ENCODE assay signal across 8 mouse cellular contexts in genomic region chr4:134767426-134768225, GRCm38 (mm10). TPM values are rescaled to one million over a fixed set of nuclear protein-coding genes. Genes with fewer than 3 reads are reported as not detected.
DNase-seq lines count a peak whose midpoint lies in the region; ATAC-seq and TF ChIP-seq lines count a peak whose summit lies in the region.

Ldlrap1 (minus strand) TSS chr4:134768024.

- ATAC-seq in forebrain, embryonic 11.5 days (replicated peaks; ENCODE audit: low FRiP score), result peak; percentile 81

- peak within 1 kb of the TSS; percentile 72 to 87 for H3K4me3 ChIP-seq in ES-E14 (ENCODE audit: insufficient read depth in 1 of 2, low read depth in 1 of 2, low read length in 2 of 2, poor library complexity in 1 of 2, severe bottlenecking in 1 of 2)
- peak within 1 kb of the TSS; percentile 66 for H3K4me3 ChIP-seq in forebrain, embryonic 11.5 days (ENCODE audit: low read depth, low read length)
- H3K4me3 ChIP-seq in layer of hippocampus, adult 2 months, result peak within 1 kb of the TSS; percentile 73
- H3K4me3 ChIP-seq in macrophage (ENCODE audit: inconsistent target), result peak within 1 kb of the TSS; percentile 91

- no peaks in the 10 kb centered on the region for H3K36me3 ChIP-seq in ES-E14 (ENCODE audit: control insufficient read depth, insufficient read depth, low read length, poor library complexity, severe bottlenecking)
- no peaks in the 10 kb centered on the region for H3K36me3 ChIP-seq in forebrain, embryonic 11.5 days (ENCODE audit: control insufficient read depth, insufficient read depth, low read length)
- H3K36me3 ChIP-seq in macrophage (ENCODE audit: inconsistent target), result no peaks in the 10 kb centered on the region

- peaks cover 49% of the 10 kb centered on the region for H3K79me2 ChIP-seq in macrophage (ENCODE audit: inconsistent target)

- WGBS in forebrain, embryonic 11.5 days, result under 1% methylated on average over 79 of the region's 80 CpGs
- WGBS in macrophage (ENCODE audit: missing documents), result 0% methylated on average over 78 of the region's 80 CpGs

- in situ Hi-C loops in ES-E14 (cut with MboI; ENCODE audit: low sequenced_read_pairs in 2 of 2, unreplicated experiment in 2 of 2), result no loop called here

- peaks cover 1 to 13% of the 10 kb centered on the region in 2 experiments; a peak in 3 of 4 replicates for H3K4me1 ChIP-seq in ES-E14 (ENCODE audit: control insufficient read depth in 2 of 2, insufficient read depth in 2 of 2, low read length in 2 of 2, poor library complexity in 1 of 2)
- H3K4me1 ChIP-seq in forebrain, embryonic 11.5 days (replicated peaks; ENCODE audit: control insufficient read depth, insufficient read depth, low read length), result peaks cover 13% of the 10 kb centered on the region

- intact Hi-C loops in heart, postnatal 14 days (cut with DNase I), result no loop called here

- no peak for TF ChIP-seq CTCF in brain, embryonic 14.5 days (IDR thresholded peaks at IDR 0.05; ENCODE audit: borderline replicate concordance, extremely low read depth, insufficient read depth, insufficient read length)
- TF ChIP-seq CTCF in layer of hippocampus, adult 2 months (conservative IDR thresholded peaks at IDR 0.05), result no peak

- 0 out of 2 replicates have a peak, but pooled peaks have one; percentile 18 for TF ChIP-seq POLR2A in brain, embryonic 14.5 days (IDR thresholded peaks at IDR 0.05; ENCODE audit: borderline replicate concordance, extremely low read depth, insufficient read depth, insufficient read length, poor library complexity, severe bottlenecking)

- H3K4me2 ChIP-seq in forebrain, embryonic 11.5 days (ENCODE audit: low read depth, low read length, severe bottlenecking), result peak within 1 kb of the TSS; percentile 97

- H3K27ac ChIP-seq in ES-E14 (ENCODE audit: insufficient read depth, low read depth, low read length, poor library complexity, severe bottlenecking) (no peak within 1 kb of the TSS), macrophage (peak within 1 kb of the TSS; percentile 65)
- no peak within 1 kb of the TSS for H3K27ac ChIP-seq in forebrain, embryonic 11.5 days (ENCODE audit: low read depth, low read length)
- H3K27ac ChIP-seq in layer of hippocampus, adult 2 months, result peak within 1 kb of the TSS; percentile 80

- peak within 1 kb of the TSS; percentile 83 for H3K9ac ChIP-seq in ES-E14 (ENCODE audit: insufficient read depth, low read depth, low read length, poor library complexity, severe bottlenecking)
- peak within 1 kb of the TSS; percentile 70 for H3K9ac ChIP-seq in forebrain, embryonic 11.5 days (ENCODE audit: low read length)

- DNase-seq in ES-E14 (ENCODE audit: low read depth, low spot score), result no peak
- peak; percentile 71 for DNase-seq in brain, embryonic 14.5 days (ENCODE audit: low read depth)
- peak; percentile 87 for DNase-seq in forebrain, embryonic 11.5 days (ENCODE audit: low spot score)
- DNase-seq in heart, postnatal 14 days, result peak; percentile 91 to 93
- peak; percentile 21 to 69 for DNase-seq in layer of hippocampus, adult 2 months (ENCODE audit: low spot score in 2 of 2)
- DNase-seq in retina, postnatal 7 days (ENCODE audit: low read depth, low spot score), result peak; percentile 41
- DNase-seq in urinary bladder, postnatal 14 days (ENCODE audit: low spot score), result peak; percentile 85

- H3K27me3 ChIP-seq in forebrain, embryonic 11.5 days (ENCODE audit: control insufficient read depth, insufficient read depth, low read length), result peaks cover 9% of the 10 kb centered on the region

- no peaks in the 10 kb centered on the region for H3K9me3 ChIP-seq in ES-E14 (ENCODE audit: control insufficient read depth, insufficient read depth, low read depth, low read length)
- H3K9me3 ChIP-seq in forebrain, embryonic 11.5 days (ENCODE audit: control insufficient read depth, low read length), result no peaks in the 10 kb centered on the region

TF ChIP-seq in ES-E14, 5 proteins besides CTCF, POLR2A, EP300 and RAD21:
- TF ChIP-seq HCFC1 (IDR thresholded peaks at IDR 0.05; ENCODE audit: borderline replicate concordance, insufficient read depth, low read length), result no peak
- no peak for TF ChIP-seq MAFK (IDR thresholded peaks at IDR 0.05; ENCODE audit: insufficient read depth, low read depth, low read length)
- TF ChIP-seq ZNF384 (IDR thresholded peaks at IDR 0.05; ENCODE audit: low read depth, low read length), result no peak
- TF ChIP-seq CHD2 (IDR thresholded peaks at IDR 0.05; ENCODE audit: low read depth, low read length), result no peak
- TF ChIP-seq ZC3H11A (IDR thresholded peaks at IDR 0.05; ENCODE audit: borderline replicate concordance, low read depth, low read length), result no peak

RNA-seq across cellular contexts. Expression of gene Ldlrap1, which starts in this region (rescaled TPM):
- total RNA-seq in ES-E14 (2012; rRNA removed), result 15.0 and 16.6 TPM in 2 replicates
- 1.7 and 2.7 TPM in 2 replicates for polyA plus RNA-seq in brain, embryonic 14.5 days (2012; rRNA removed)
- 7.4 and 7.9 TPM in 2 replicates for polyA plus RNA-seq in forebrain, embryonic 11.5 days (2014; fragmentation: Nextera tagmentation; extraction: Ambion mirVana)
- 10 to 100 TPM; 18.3 to 18.6 TPM for total RNA-seq in heart, postnatal 14 days (2021)
- 1 to 10 TPM; 2.0 to 3.0 TPM for total RNA-seq in layer of hippocampus, adult 2 months (2021)
- total RNA-seq in macrophage (2018; cell fraction: chromatin; rRNA removed), result 100 to 1,000 TPM in 4 of 26 experiments, 10 to 100 TPM in 21, 1 to 10 TPM in 1; 5.4 to 129 (median 41.6) TPM
- total RNA-seq in macrophage (2018; cell fraction: cytosol; rRNA removed), result 10 to 100 TPM; 12.3 to 48.8 (median 35.4) TPM
- 10 to 100 TPM in 25 of 26 experiments, 1 to 10 TPM in 1; 7.2 to 92.8 (median 27.8) TPM for total RNA-seq in macrophage (2018; cell fraction: nucleus; rRNA removed)
- polyA plus RNA-seq in macrophage (2018), result 34.2 to 76.5 TPM (median 43.1 TPM) in 3 replicates

Comparison
In these comparisons a context has a peak if more than half of its experiments do, and no peak if none do; other contexts are left out.
1. H3K27ac ChIP-seq: peak in layer of hippocampus, adult 2 months (single experiment) and macrophage (single experiment); none in ES-E14 (single experiment) and forebrain, embryonic 11.5 days (single experiment).
2. Peak in every context shown above with its lines, with median percentiles within 50 percentile points of each other: H3K4me3 ChIP-seq.